Mouse (Mus musculus) liver, postnatal 0 days (tissue): ENCODE results near the gene Grid1.

Source experiments
- CTCF ChIP-seq: sonication (generic); IDR thresholded peaks from 2 replicates; pipeline ENCODE4 v1.5.1; 2016; ENCODE audit warnings: antibody characterized with exemption, low read depth
- EP300 ChIP-seq: IDR thresholded peaks from 2 replicates; pipeline ENCODE4 v1.6.1; 2016; ENCODE audit warnings: antibody characterized with exemption, low read depth, mild to moderate bottlenecking

DNA sequence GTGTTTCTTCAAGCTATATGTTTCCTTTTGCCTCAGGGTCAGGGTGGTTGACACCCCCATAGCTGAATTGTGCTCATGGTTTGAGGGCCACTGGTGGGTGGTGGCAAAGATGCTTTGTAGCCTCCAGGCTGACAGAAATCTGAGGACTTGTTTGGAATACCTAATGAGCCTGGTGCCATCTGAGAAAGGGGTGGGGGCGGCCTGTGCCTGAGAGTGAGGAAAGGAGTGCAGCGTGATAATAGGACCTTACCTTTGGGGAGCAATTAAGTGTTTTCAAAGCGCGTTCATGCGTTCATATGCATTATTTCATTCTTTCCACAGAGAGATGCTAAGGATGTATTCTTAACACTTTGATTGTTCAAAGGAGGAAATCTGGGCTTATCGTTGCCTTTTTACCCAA, 372.3 kb downstream of the Grid1 start:
- TF ChIP-seq CTCF (no peak), EP300 (no peak)
